Mouse (Mus musculus): ENCODE data around the gene Plekhj1. TPM values are rescaled to one million over a fixed set of nuclear protein-coding genes. Genes with fewer than 3 reads are reported as not detected.

The Plekhj1 gene
- total RNA-seq (2023): 116 TPM

DNA sequence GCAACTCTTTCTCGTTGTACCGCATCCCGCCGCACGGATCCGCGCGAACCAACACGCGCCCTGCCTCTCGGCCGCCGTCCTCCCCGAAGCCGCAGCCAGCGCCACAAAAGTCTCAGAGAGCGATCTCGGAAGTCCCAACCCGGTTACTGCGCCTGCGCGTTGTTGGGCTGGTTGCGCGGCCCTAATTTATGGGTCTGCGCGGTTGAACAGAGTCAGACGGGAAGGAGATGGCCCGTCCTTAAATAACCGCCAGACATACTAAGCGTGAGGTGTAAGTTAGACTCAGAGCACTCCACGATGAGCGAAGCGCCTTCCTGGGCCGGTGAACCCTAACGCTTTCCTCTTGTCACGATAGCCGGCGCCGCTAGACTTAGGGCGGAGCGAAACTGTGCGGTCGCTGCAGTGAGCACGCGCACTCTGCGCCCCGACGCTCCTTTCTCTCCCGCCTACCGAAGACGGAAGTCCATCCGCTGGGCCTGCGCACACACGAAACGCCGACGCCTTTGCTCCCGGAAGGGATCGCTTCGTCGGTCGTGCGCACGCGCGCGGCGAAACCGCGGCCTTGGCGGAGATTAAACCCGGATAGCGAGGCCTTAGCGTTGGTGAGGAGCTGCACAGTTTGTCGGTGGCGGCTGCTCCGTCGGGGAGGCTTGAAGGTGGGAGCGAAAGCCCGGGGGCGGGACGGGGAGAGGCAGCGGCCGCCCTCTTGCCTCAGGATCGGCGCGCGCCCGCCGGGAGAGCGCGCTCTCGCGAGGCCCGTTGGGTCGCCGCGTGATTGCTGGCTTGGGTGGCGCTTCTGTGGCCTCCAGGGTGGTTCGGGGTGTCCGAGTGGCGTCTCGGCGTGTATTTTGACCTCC, at the start of gene Plekhj1, which contains the start of gene Sf3a2:
Plekhj1 (minus strand) TSS at position 477 of the 857 bp plus-strand sequence.
Sf3a2 (plus strand) TSS at position 49 of the 857 bp plus-strand sequence.

DNA sequence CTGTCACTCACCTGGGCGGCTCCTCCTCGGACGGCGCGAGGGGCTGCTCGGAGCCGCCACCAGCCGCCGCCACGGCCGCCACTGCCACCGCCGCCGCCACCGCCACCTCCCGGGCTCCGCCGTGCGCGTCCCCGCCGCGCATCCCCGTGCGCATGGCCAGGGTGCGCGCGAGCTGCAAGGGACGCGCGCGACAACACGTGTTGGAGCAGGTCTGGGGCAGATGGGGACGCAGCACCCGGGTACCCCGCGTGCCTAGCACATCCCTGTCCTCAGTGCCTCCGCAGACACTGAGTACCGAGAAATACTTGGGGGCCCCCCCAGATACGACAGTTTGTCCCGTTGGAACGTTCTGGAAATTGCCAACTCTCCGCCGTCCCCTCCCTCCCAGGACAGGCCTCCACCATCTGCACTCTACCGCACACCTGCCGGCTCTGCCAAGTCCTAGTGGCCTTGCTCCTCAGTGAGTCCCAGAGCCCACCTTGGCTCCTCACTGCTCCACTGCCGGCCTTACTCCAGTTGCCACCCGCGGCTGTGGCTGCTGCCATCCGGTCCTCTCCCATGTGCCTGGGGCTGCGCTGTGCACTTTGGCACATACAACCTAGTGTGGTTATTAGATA, 45.6 kb upstream of the Plekhj1 start, which contains the start of gene Lingo3:
Lingo3 (minus strand) TSS at position 109 of the 617 bp plus-strand sequence.

DNA sequence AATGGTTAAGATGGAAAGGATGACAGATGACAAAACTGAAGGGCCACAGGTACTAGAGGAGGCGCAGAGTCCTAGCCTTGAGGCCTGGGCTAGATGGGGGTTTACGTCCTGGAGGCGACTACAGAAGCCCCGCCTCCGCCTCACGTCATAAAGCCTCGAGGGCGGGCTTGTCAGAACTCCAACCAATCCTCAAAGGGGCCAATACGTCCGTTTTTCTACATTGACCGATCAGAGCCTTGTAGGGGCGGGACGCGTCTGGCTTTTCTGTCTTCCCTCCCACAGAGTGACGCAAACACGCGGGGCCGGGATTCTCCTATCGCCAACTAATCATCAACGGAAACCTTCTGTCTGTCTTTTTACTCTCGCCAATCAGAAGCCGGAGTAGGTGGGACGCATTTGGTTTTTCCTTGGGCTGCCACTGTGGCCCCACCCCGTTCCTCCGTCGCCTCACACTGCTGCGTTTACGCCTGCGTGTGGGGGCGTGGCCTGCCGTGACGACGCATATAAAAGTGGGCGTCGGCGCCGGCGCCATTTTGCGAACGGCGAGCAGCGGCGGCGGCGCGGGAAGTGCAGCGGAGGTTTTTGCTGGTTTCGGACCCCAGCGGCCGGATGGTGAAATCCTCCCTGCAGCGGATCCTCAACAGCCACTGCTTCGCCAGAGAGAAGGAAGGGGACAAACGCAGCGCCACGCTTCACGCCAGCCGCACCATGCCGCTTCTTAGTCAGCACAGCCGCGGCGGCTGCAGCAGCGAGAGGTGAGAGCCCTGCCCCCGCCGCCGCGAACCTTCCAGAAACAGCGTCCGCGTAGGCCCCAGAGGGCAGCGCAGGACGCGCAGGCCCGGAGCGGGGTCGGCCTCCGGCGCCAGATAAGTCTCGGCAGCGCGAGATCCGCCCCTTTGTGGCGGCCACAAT, 28.0 kb upstream of the Plekhj1 start, which contains the start of gene Oaz1:
Oaz1 (plus strand) TSS at position 506 of the 912 bp plus-strand sequence.

DNA sequence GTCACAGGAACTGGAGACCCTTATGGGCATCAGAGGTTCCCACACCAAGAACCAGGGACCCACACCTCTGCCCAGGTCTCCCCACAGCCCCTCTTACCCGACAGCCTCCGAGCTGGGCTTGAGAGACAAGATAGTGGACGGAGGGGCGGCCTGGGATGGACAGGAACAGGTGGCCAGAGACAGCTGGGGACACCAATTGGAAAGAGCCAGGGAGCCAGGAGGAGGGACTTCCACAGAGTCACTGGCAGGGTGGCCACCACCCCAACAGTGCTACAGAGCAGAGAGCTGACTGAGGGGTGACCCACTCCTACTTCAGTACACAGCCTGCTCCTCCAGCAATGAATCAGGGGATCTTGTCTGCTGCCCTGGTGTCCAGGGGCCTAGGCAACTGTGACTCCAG, 14.9 kb upstream of the Plekhj1 start, which contains the start of gene Jsrp1:
Jsrp1 (minus strand) TSS at position 133 of the 400 bp plus-strand sequence.

DNA sequence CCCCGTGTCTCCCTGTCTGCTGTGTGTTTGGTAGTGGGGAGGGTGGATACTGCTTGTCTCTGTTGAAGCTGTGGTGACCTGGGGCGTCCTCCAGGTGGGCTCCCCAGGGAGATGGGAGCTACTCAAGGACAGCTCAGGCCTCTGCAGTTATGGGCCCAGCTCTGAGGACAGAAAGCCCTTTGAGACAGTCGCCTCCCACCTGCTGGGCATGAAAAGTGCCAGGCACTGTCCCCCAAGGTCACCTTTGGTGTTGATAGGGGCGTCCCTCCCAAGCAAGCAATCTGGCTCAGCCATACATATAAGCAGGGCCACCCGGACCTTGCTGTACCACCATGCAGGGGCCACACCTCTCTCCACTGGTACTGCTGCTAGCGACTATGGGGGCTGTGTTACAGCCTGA, 6.5 kb upstream of the Plekhj1 start, which contains the start of gene Amh:
Amh (plus strand) TSS at position 328 of the 400 bp plus-strand sequence.

DNA sequence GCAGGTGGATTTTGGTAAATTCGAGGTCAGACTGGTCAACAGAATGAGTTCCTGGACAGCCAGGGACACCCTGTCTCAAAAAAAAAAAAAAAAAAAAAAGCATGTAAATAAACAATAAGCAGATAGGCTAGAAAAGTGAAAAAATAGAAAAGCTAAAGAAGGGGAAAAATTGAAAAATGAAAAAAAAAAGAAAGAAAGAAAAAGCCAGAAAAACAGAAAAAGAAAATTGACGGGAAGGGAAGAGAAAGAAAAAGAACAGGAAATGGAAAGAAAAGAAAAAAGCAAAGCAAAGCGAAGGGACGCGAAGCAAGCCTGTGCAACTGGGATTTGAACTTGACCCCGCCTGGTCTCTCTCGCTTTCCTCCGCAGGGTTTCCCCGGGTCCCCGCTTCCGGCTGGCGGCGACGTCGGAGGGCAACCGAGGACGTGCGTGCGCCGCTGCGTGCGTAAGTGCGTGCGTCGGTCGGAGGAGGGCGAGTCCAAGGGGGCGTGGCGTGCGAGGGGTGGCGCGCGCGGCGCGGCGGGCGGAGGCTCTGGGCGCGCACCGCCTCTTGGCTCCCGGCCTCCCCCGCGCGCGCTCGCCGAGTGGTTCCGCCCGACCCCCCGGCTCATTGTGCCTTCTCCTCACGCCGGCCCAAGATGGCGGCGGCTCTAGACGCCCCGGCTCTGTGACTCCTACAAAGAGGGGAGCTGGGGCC, 43.7 kb downstream of the Plekhj1 start, which contains the start of gene Dot1l:
Dot1l (plus strand) TSS at position 613 of the 697 bp plus-strand sequence.

Other genes starting within 250 kb of the Plekhj1 start
- gene Rexo1, start 237.1 kb downstream of the Plekhj1 start, total RNA-seq (2023): 136 TPM
- 27.8 TPM for gene Klf16, start 221.3 kb downstream of the Plekhj1 start, total RNA-seq (2023)
- gene Abhd17a, start 208.3 kb downstream of the Plekhj1 start, total RNA-seq (2023): 51.8 TPM
- gene Scamp4, start 195.8 kb downstream of the Plekhj1 start, total RNA-seq (2023): 51.3 TPM
- 7.8 TPM for gene Adat3, start 195.7 kb downstream of the Plekhj1 start, total RNA-seq (2023)
- gene Gm49322, start 192.6 kb downstream of the Plekhj1 start, total RNA-seq (2023): 5.4 TPM
- 206 TPM for gene Csnk1g2, start 175.8 kb downstream of the Plekhj1 start, total RNA-seq (2023)
- gene Btbd2, start 141.6 kb downstream of the Plekhj1 start, total RNA-seq (2023): 26.8 TPM
- 304 TPM for gene Mknk2, start 120.5 kb downstream of the Plekhj1 start, total RNA-seq (2023)
- gene Mob3a, start 96.6 kb downstream of the Plekhj1 start, total RNA-seq (2023): 150 TPM
- gene Izumo4, start 96.4 kb downstream of the Plekhj1 start, total RNA-seq (2023): 62.9 TPM
- gene Ap3d1, start 56.4 kb downstream of the Plekhj1 start, total RNA-seq (2023): 126 TPM
- 82.2 TPM for gene Dot1l, start 43.4 kb downstream of the Plekhj1 start, total RNA-seq (2023)
- gene Sf3a2, start 428 bp downstream of the Plekhj1 start, total RNA-seq (2023): 63.1 TPM
- gene Amh, start 6.6 kb upstream of the Plekhj1 start, total RNA-seq (2023): 2.4 TPM
- not detected for gene Jsrp1, start 14.9 kb upstream of the Plekhj1 start, total RNA-seq (2023)
- gene Oaz1, start 28.0 kb upstream of the Plekhj1 start, total RNA-seq (2023): 545 TPM
- not detected for gene Lingo3, start 45.4 kb upstream of the Plekhj1 start, total RNA-seq (2023)
- gene Lsm7, start 56.6 kb upstream of the Plekhj1 start, total RNA-seq (2023): 24.7 TPM
- 39.0 TPM for gene Sppl2b, start 56.6 kb upstream of the Plekhj1 start, total RNA-seq (2023)
- gene Tmprss9, start 73.2 kb upstream of the Plekhj1 start, total RNA-seq (2023): not detected
- gene Timm13, start 102.3 kb upstream of the Plekhj1 start, total RNA-seq (2023): 72.7 TPM
- 10.2 TPM for gene Lmnb2, start 119.6 kb upstream of the Plekhj1 start, total RNA-seq (2023)
- gene Gadd45b, start 131.4 kb upstream of the Plekhj1 start, total RNA-seq (2023): 28.6 TPM
- gene Gng7, start 216.3 kb upstream of the Plekhj1 start, total RNA-seq (2023): not detected
- not detected for gene Diras1, start 227.0 kb upstream of the Plekhj1 start, total RNA-seq (2023)
- gene Slc39a3, start 238.8 kb upstream of the Plekhj1 start, total RNA-seq (2023): 17.1 TPM